Mouse (Mus musculus) midbrain, embryonic 12.5 days (tissue): ENCODE data around the gene Bcas3. TPM values are rescaled to one million over a fixed set of nuclear protein-coding genes. Genes with fewer than 3 reads are reported as not detected.

Experiments
- ATAC-seq: fragments of 200-750 bp; cut with Nextera tagmentation; 2 replicates; pipeline ENCODE4 v1.8.0; 2017; ENCODE audit warnings: low read depth, moderate TSS enrichment, moderate library complexity; ENCODE audit not compliant: low FRiP score
- H3K27ac ChIP-seq: fragments of 300-500 bp; sonication (generic); replicated peaks from 2 replicates; pipeline ENCODE4 v1.5.1; 2016; ENCODE audit warnings: mild to moderate bottlenecking
- H3K27me3 ChIP-seq: fragments of 300-500 bp; sonication (generic); 2 replicates; pipeline ENCODE4 v1.6.1; 2016; ENCODE audit warnings: mild to moderate bottlenecking
- H3K36me3 ChIP-seq: fragments of 300-500 bp; sonication (generic); 2 replicates; pipeline ENCODE4 v1.6.1; 2016
- H3K4me1 ChIP-seq: fragments of 300-500 bp; sonication (generic); 2 replicates; pipeline ENCODE4 v1.6.1; 2016
- H3K4me2 ChIP-seq: fragments of 300-500 bp; sonication (generic); replicated peaks from 2 replicates; pipeline ENCODE4 v1.6.1; 2016; ENCODE audit warnings: mild to moderate bottlenecking, moderate library complexity
- H3K4me3 ChIP-seq: fragments of 300-500 bp; sonication (generic); 2 replicates; pipeline ENCODE4 v1.5.1; 2016; ENCODE audit warnings: mild to moderate bottlenecking
- H3K9ac ChIP-seq: fragments of 300-500 bp; sonication (generic); replicated peaks from 2 replicates; pipeline ENCODE4 v1.6.1; 2016; ENCODE audit warnings: mild to moderate bottlenecking, moderate library complexity
- H3K9me3 ChIP-seq: fragments of 300-500 bp; sonication (generic); 2 replicates; pipeline ENCODE4 v1.6.1; 2016; ENCODE audit warnings: mild to moderate bottlenecking
- WGBS: fragments of 180-500 bp; shearing (Covaris S2); methylation state at CpG from one replicate; pipeline ENCODE4 v1.1.7; 2016; 5-methylcytosine and 5-hydroxymethylcytosine counted together
- polyA plus RNA-seq: library from polyadenylated mRNA; unstranded; fragments of >200 nt; fragmentation: Nextera tagmentation; extraction: Ambion mirVana; gene quantifications from 2 replicates; pipeline ENCODE4 v1.2.1, GENCODE M21; 2016

Gene Bcas3
- polyA plus RNA-seq, 1 experiment from 2014 or later, result 26.8 TPM

- no peaks in the 10 kb centered on the region for H3K36me3 ChIP-seq
- H3K9ac ChIP-seq, result no peak overlapping the region
- no peaks in the 10 kb centered on the region for H3K27me3 ChIP-seq
- no peaks in the 10 kb centered on the region for H3K9me3 ChIP-seq
- 93% methylated on average over 5 of the region's 5 CpGs for WGBS
- no peaks in the 10 kb centered on the region for H3K4me1 ChIP-seq
- no peak for ATAC-seq
- no peak overlapping the region for H3K4me2 ChIP-seq
- H3K27ac ChIP-seq, result no peak overlapping the region
- H3K4me3 ChIP-seq, result no peak overlapping the region
These were observed 94.4 kb downstream of the Bcas3 start for GRCm38 (mm10) chr11:85447375-85447774.

- Histone ChIP-seq H3K36me3 (no peaks in the 10 kb centered on the region), H3K27me3 (no peaks in the 10 kb centered on the region; the same call in none of the 2 replicates), H3K9ac (no peak overlapping the region), H3K4me2 (no peak overlapping the region), H3K9me3 (no peaks in the 10 kb centered on the region), H3K4me3 (no peak overlapping the region), H3K4me1 (no peaks in the 10 kb centered on the region), H3K27ac (no peak overlapping the region)
- ATAC-seq, result no peak
- 84% methylated on average over 8 of the region's 8 CpGs for WGBS
These were observed 100.8 kb downstream of the Bcas3 start for GRCm38 (mm10) chr11:85453598-85454304.

- Histone ChIP-seq H3K36me3 (no peaks in the 10 kb centered on the region), H3K27ac (no peak overlapping the region), H3K27me3 (no peaks in the 10 kb centered on the region; the same call in none of the 2 replicates), H3K4me1 (no peaks in the 10 kb centered on the region), H3K9me3 (no peaks in the 10 kb centered on the region), H3K4me2 (no peak overlapping the region), H3K9ac (no peak overlapping the region), H3K4me3 (no peak overlapping the region)
- no peak for ATAC-seq
- WGBS, result 87% methylated on average over 5 of the region's 5 CpGs
These were observed 101.3 kb downstream of the Bcas3 start for GRCm38 (mm10) chr11:85454305-85454682.

- H3K4me2 ChIP-seq, result no peak overlapping the region
- no peaks in the 10 kb centered on the region for H3K4me1 ChIP-seq
- H3K9me3 ChIP-seq, result no peaks in the 10 kb centered on the region
- peaks cover 35% of the 10 kb centered on the region for H3K27me3 ChIP-seq
- H3K9ac ChIP-seq, result no peak overlapping the region
- no peak for ATAC-seq
- no peaks in the 10 kb centered on the region for H3K36me3 ChIP-seq
- no peak overlapping the region for H3K4me3 ChIP-seq
- H3K27ac ChIP-seq, result no peak overlapping the region
- 84% methylated on average over 7 of the region's 7 CpGs for WGBS
These were observed 108.6 kb downstream of the Bcas3 start for GRCm38 (mm10) chr11:85461536-85461935.

- Histone ChIP-seq H3K9me3 (no peaks in the 10 kb centered on the region), H3K9ac (no peak overlapping the region), H3K27me3 (peaks cover 49% of the 10 kb centered on the region)
These were observed 116.6 kb downstream of the Bcas3 start for GRCm38 (mm10) chr11:85469526-85469925.

GRCm38 (mm10) chr11:85470508-85470907 is 117.5 kb downstream of the Bcas3 start:
- no peak overlapping the region for H3K4me3 ChIP-seq
- 24% methylated on average over 4 of the region's 4 CpGs for WGBS
- peaks cover 48% of the 10 kb centered on the region for H3K27me3 ChIP-seq
- no peak for ATAC-seq
- H3K36me3 ChIP-seq, result no peaks in the 10 kb centered on the region
- H3K9ac ChIP-seq, result no peak overlapping the region
- no peak overlapping the region for H3K4me2 ChIP-seq
- H3K27ac ChIP-seq, result no peak overlapping the region
- peaks cover 15% of the 10 kb centered on the region for H3K4me1 ChIP-seq
- no peaks in the 10 kb centered on the region for H3K9me3 ChIP-seq

More at GRCm38 (mm10) chr11:85469526-85469925, 116.6 kb downstream of the Bcas3 start:
- no peak overlapping the region for H3K4me2 ChIP-seq
- no peak for ATAC-seq
- H3K4me1 ChIP-seq, result peaks cover 15% of the 10 kb centered on the region
- WGBS, result 78% methylated on average over 1 of the region's 1 CpGs
- no peak overlapping the region for H3K27ac ChIP-seq
- H3K36me3 ChIP-seq, result no peaks in the 10 kb centered on the region
- H3K4me3 ChIP-seq, result no peak overlapping the region

GRCm38 (mm10) chr11:85474326-85474725 is 121.4 kb downstream of the Bcas3 start:
- no peak overlapping the region for H3K27ac ChIP-seq
- peaks cover 30% of the 10 kb centered on the region for H3K27me3 ChIP-seq
- 35% methylated on average over 12 of the region's 12 CpGs for WGBS
- no peak overlapping the region for H3K9ac ChIP-seq
- H3K36me3 ChIP-seq, result no peaks in the 10 kb centered on the region
- peaks cover 15% of the 10 kb centered on the region for H3K4me1 ChIP-seq
- H3K4me3 ChIP-seq, result no peak overlapping the region
- ATAC-seq, result no peak
- H3K9me3 ChIP-seq, result no peaks in the 10 kb centered on the region
- H3K4me2 ChIP-seq, result no peak overlapping the region

- Histone ChIP-seq H3K4me2 (no peak overlapping the region), H3K9ac (no peak overlapping the region), H3K36me3 (no peaks in the 10 kb centered on the region), H3K4me1 (no peaks in the 10 kb centered on the region), H3K4me3 (no peak overlapping the region), H3K9me3 (no peaks in the 10 kb centered on the region), H3K27ac (no peak overlapping the region), H3K27me3 (no peaks in the 10 kb centered on the region)
- no peak for ATAC-seq
- 69% methylated on average over 6 of the region's 6 CpGs for WGBS
These were observed 129.9 kb downstream of the Bcas3 start for GRCm38 (mm10) chr11:85482737-85483467.

GRCm38 (mm10) chr11:85485197-85485940 is 132.4 kb downstream of the Bcas3 start:
- Histone ChIP-seq H3K4me3 (no peak overlapping the region), H3K27ac (no peak overlapping the region), H3K9ac (no peak overlapping the region), H3K9me3 (no peaks in the 10 kb centered on the region), H3K27me3 (no peaks in the 10 kb centered on the region), H3K36me3 (no peaks in the 10 kb centered on the region), H3K4me2 (no peak overlapping the region), H3K4me1 (no peaks in the 10 kb centered on the region)
- no peak for ATAC-seq
- 89% methylated on average over 6 of the region's 6 CpGs for WGBS

- no peak for ATAC-seq
- no peaks in the 10 kb centered on the region for H3K27me3 ChIP-seq
- no peaks in the 10 kb centered on the region for H3K9me3 ChIP-seq
- no peak overlapping the region for H3K9ac ChIP-seq
- no peak overlapping the region for H3K27ac ChIP-seq
- WGBS, result 45% methylated on average over 7 of the region's 7 CpGs
- H3K36me3 ChIP-seq, result no peaks in the 10 kb centered on the region
- no peak overlapping the region for H3K4me3 ChIP-seq
- 0 out of 2 replicates have a peak, but pooled peaks cover 3% of the 10 kb centered on the region for H3K4me1 ChIP-seq
- no peak overlapping the region for H3K4me2 ChIP-seq
These were observed 134.5 kb downstream of the Bcas3 start for GRCm38 (mm10) chr11:85487501-85487900.

GRCm38 (mm10) chr11:85492231-85492630 is 139.3 kb downstream of the Bcas3 start:
- Histone ChIP-seq H3K27ac (no peak overlapping the region), H3K4me2 (no peak overlapping the region), H3K36me3 (no peaks in the 10 kb centered on the region), H3K4me1 (0 out of 2 replicates have a peak, but pooled peaks cover 3% of the 10 kb centered on the region), H3K9ac (no peak overlapping the region), H3K9me3 (no peaks in the 10 kb centered on the region), H3K27me3 (no peaks in the 10 kb centered on the region), H3K4me3 (no peak overlapping the region)
- WGBS, result 65% methylated on average over 12 of the region's 12 CpGs
- ATAC-seq, result no peak

GRCm38 (mm10) chr11:85492666-85493065 is 139.7 kb downstream of the Bcas3 start:
- H3K27ac ChIP-seq, result no peak overlapping the region
- 80% methylated on average over 3 of the region's 3 CpGs for WGBS
- no peaks in the 10 kb centered on the region for H3K27me3 ChIP-seq
- no peak for ATAC-seq
- H3K36me3 ChIP-seq, result no peaks in the 10 kb centered on the region
- H3K4me2 ChIP-seq, result no peak overlapping the region
- 0 out of 2 replicates have a peak, but pooled peaks cover 3% of the 10 kb centered on the region for H3K4me1 ChIP-seq
- H3K9ac ChIP-seq, result no peak overlapping the region
- H3K9me3 ChIP-seq, result no peaks in the 10 kb centered on the region
- no peak overlapping the region for H3K4me3 ChIP-seq
